Mouse (Mus musculus) heart, adult 2 months (tissue): ENCODE results near the gene Ciita. TPM values are rescaled to one million over a fixed set of nuclear protein-coding genes. Genes with fewer than 3 reads are reported as not detected.
A peak's percentile ranks its signal among the peaks of the same experiment; 100 is the strongest.

Experiments used
- DNase-seq, 2 experiments: peaks; one replicate each; pipeline ENCODE4 v3.0.0; 2021
- H3K27ac ChIP-seq: fragments of 200-600 bp; 2 replicates; pipeline ENCODE4 v1.8.1; 2022
- H3K27me3 ChIP-seq: fragments of 200-500 bp; 2 replicates; pipeline ENCODE4 v1.6.1; 2012; ENCODE audit warnings: mild to moderate bottlenecking, low read length, inconsistent platforms, mixed read lengths; ENCODE audit not compliant: control insufficient read depth, insufficient read depth
- H3K36me3 ChIP-seq: fragments of 200-500 bp; 2 replicates; pipeline ENCODE4 v1.6.1; 2012; ENCODE audit warnings: low read length, inconsistent platforms; ENCODE audit not compliant: control insufficient read depth, insufficient read depth
- H3K4me1 ChIP-seq: fragments of 200-500 bp; 2 replicates; pipeline ENCODE4 v1.6.1; 2011; ENCODE audit warnings: low read length; ENCODE audit not compliant: control insufficient read depth, insufficient read depth
- H3K4me3 ChIP-seq: fragments of 200-600 bp; 2 replicates; pipeline ENCODE4 v1.8.1; 2022
- H3K79me2 ChIP-seq: fragments of 200-500 bp; replicated peaks from 2 replicates; pipeline ENCODE4 v1.6.1; 2012; ENCODE audit warnings: mild to moderate bottlenecking, inconsistent platforms, low read length, moderate library complexity, mixed read lengths; ENCODE audit not compliant: control insufficient read depth, insufficient read depth
- H3K9ac ChIP-seq: fragments of 200-500 bp; 2 replicates; pipeline ENCODE4 v1.6.1; 2012; ENCODE audit warnings: low read depth, mild to moderate bottlenecking, control low read depth, inconsistent platforms, low read length, mixed read lengths
- CTCF ChIP-seq: fragments of 200-600 bp; IDR thresholded peaks from 2 replicates; pipeline ENCODE4 v1.8.1; 2022; ENCODE audit warnings: antibody characterized with exemption, mild to moderate bottlenecking, moderate library complexity
- EP300 ChIP-seq: fragments of 200-500 bp; IDR thresholded peaks from 2 replicates; pipeline ENCODE4 v1.6.1; 2011; ENCODE audit warnings: low read depth, low read length, control low read depth; ENCODE audit not compliant: insufficient read depth
- POLR2A ChIP-seq: fragments of 200-500 bp; IDR thresholded peaks from 2 replicates; pipeline ENCODE4 v1.6.1; 2011; ENCODE audit warnings: mild to moderate bottlenecking, low read depth, low read length, control low read depth; ENCODE audit not compliant: insufficient read depth
- WGBS: fragments of 180-500 bp; shearing (Covaris S2); methylation state at CpG from one replicate; pipeline ENCODE4 v1.1.7; 2018; 5-methylcytosine and 5-hydroxymethylcytosine counted together
- intact Hi-C: fragments of 180-260 bp; cut with DNase I; formaldehyde crosslinking; loops from one replicate; pipeline ENCODE4 v1.15.1; 2025
- polyA plus RNA-seq: library from polyadenylated mRNA; depleted of rRNA; stranded (reverse); fragments of >200 nt; gene quantifications from 2 replicates; pipeline ENCODE4 v1.2.3, GENCODE M21; 2012
- total RNA-seq, 2 experiments: library from RNA; stranded (reverse); gene quantifications; 2 replicates each; pipeline ENCODE4 v1.2.3; 2021

Ciita gene
- total and polyA plus RNA-seq, 3 experiments, result 0.41 to 2.0 (median 0.50) TPM

DNA sequence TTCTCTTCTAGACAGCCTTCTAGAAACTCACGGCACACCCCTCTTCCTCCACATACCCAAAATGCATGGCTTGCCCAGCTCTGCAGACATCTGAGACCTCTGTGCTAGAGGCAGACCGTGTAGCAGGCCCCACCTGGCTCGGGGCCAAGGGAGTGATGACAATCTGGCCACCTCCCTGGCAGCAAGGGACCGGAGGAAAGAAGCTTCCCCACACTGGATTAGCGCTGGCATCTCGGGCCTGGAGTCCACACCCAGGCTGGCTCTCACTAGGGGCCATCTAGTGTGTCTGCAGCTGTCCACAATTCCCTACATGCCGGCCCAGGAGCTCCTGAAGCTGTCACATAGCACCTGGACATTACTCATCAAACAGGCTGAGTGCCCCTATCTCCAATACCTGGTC, 54.7 kb downstream of the Ciita start:
- peaks cover 3% of the 10 kb centered on the region; the same call in 1 of the 2 replicates for H3K4me1 ChIP-seq
- TF ChIP-seq POLR2A (no peak), EP300 (no peak), CTCF (no peak)
- H3K27ac ChIP-seq, result no peak overlapping the region
- no peak overlapping the region for H3K9ac ChIP-seq
- no peaks in the 10 kb centered on the region for H3K36me3 ChIP-seq
- 60% methylated on average over 7 of the region's 7 CpGs for WGBS
- DNase-seq, result no peak
- intact Hi-C loops, result no loop called here
- no peaks in the 10 kb centered on the region for H3K27me3 ChIP-seq
- H3K79me2 ChIP-seq, result peaks cover 4% of the 10 kb centered on the region; the same call in 1 of the 2 replicates
- no peak overlapping the region for H3K4me3 ChIP-seq

DNA sequence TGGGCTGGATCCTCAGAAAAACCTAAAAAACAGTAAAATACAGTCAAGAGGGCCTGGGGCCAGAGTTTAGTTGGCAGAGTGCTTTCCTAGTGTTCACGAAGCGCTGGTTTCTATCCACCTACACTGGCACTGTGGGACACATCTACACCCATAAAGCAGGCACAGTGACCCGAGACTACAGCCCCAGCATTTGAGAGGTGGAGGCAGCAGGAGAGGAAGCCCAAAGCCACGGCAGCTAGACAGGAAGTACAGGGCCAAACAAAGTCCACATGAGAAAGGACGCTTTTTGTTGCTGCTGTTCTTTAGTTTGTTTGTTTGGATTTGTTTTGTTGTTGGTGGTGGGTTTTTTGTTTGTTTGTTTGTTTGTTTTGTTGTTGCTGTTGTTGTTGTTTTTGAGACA, 56.5 kb downstream of the Ciita start:
- 56% methylated on average over 5 of the region's 5 CpGs for WGBS
- peaks cover 4% of the 10 kb centered on the region; the same call in 1 of the 2 replicates for H3K79me2 ChIP-seq
- no peak overlapping the region for H3K27ac ChIP-seq
- TF ChIP-seq EP300 (no peak), POLR2A (no peak), CTCF (no peak)
- intact Hi-C loops, result no loop called here
- no peaks in the 10 kb centered on the region for H3K27me3 ChIP-seq
- H3K4me1 ChIP-seq, result peaks cover 10% of the 10 kb centered on the region; the same call in 1 of the 2 replicates
- H3K9ac ChIP-seq, result no peak overlapping the region
- no peak for DNase-seq
- no peak overlapping the region for H3K4me3 ChIP-seq
- no peaks in the 10 kb centered on the region for H3K36me3 ChIP-seq

DNA sequence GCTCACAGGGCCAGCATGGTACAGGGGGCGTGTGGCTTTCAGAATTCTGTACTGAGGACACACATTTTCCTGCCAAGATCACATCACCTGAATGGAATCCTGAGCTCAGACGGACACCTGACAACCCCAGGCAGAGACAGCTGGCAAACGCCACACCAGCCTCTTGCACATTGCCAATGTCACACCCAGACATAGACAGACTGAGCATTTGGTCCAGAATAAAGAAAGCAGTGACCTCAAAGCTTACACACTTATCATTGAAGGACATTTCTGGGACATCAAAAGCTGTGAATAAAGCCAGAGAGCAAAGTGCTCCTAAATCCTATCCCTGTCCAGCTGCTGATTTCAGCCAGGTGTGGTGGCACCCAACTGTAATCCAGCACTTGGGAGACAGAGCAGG, 57.1 kb downstream of the Ciita start:
- Histone ChIP-seq H3K79me2 (peaks cover 4% of the 10 kb centered on the region; the same call in 1 of the 2 replicates), H3K36me3 (no peaks in the 10 kb centered on the region), H3K27me3 (no peaks in the 10 kb centered on the region), H3K9ac (no peak overlapping the region), H3K27ac (no peak overlapping the region), H3K4me3 (no peak overlapping the region), H3K4me1 (peaks cover 10% of the 10 kb centered on the region; the same call in 1 of the 2 replicates)
- TF ChIP-seq CTCF (no peak), EP300 (no peak), POLR2A (no peak)
- intact Hi-C loops, result no loop called here
- DNase-seq, result peak in 1 of 2 experiments; percentile 37
- WGBS, result 52% methylated on average over 3 of the region's 3 CpGs

DNA sequence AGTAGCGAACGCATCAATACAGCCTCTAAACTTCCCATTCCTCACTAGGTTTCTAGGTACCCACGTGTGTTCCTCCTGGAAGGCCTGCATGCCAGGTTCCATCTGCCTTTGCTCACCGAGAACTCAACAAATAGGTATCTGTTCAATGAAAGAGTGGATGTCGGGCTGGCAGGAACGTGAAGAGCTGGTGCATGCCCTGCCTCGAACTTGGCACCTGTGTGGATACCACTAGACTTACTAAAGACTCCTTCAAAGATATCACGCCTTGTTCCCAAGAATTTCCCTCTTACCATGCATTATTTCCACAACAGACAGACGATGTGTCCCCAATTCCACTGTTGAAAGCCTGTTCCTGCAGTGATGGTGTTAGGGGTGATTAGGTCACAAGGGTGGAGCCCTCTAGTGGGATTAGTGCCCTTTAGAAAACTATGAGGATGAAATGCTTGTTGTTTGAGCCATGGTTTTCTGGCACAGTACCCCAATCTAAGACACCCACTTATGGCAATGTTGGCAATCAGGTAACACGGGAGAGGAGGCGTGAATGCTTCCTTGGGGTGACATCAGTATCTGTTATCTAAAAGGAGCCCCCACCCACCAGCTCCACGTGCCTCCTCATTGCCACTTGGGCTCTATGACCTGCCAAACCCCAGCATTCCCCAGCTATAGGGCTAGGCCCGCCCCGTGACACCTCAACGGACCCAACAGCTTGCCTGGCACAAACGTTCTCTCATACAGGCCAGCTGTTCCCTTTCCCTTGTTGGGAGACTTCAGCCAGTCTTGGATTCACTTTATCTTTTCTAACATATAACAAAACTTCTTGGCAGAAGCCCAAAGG, 61.1 kb downstream of the Ciita start:
- 55% methylated on average over 16 of the region's 16 CpGs for WGBS
- peaks cover 10% of the 10 kb centered on the region; the same call in 1 of the 2 replicates for H3K4me1 ChIP-seq
- H3K27me3 ChIP-seq, result no peaks in the 10 kb centered on the region
- H3K36me3 ChIP-seq, result no peaks in the 10 kb centered on the region
- intact Hi-C loops, result loop anchor here (5.0 to 10.0 kb wide), 2 partner anchors 129 to 714 kb away; partner anchors contain the start of genes Gspt1 and Nubp1
- TF ChIP-seq POLR2A, result no peak
- no peak for TF ChIP-seq EP300
- peak; percentile 22; the same call in 1 of the 2 replicates for TF ChIP-seq CTCF
- H3K79me2 ChIP-seq, result 0 out of 2 replicates have a peak, but pooled peaks cover 2% of the 10 kb centered on the region
- peak overlapping the region; percentile 86 for H3K27ac ChIP-seq
- peak overlapping the region; percentile 17 for H3K9ac ChIP-seq
- DNase-seq, result no peak
- peak overlapping the region; percentile 84 for H3K4me3 ChIP-seq

DNA sequence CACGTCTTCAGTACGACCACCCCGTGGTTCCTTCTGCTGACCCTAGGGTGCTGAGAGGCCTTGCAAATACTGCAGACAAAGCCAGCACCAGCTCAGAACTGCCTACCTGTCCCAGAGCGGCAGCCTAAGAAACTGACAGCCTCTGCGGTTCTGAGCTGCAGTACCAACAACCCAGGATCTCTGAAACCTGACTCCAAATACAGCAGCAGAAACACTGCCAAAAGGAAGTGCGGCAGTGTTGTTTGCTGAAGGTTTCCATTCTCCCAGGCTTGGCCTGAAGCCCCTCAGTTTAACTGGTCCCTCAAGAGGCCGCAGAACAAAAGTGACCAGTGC, 61.7 kb downstream of the Ciita start:
- peak; percentile 44 to 47 for DNase-seq
- TF ChIP-seq EP300 (0 out of 2 replicates have a peak, but pooled peaks have one; percentile 7), CTCF (no peak)
- peak overlapping the region; percentile 86 for H3K27ac ChIP-seq
- intact Hi-C loops, result loop anchor here (5.0 to 10.0 kb wide), 2 partner anchors 129 to 713 kb away; partner anchors contain the start of genes Gspt1 and Nubp1
- 0 out of 2 replicates have a peak, but pooled peaks cover 2% of the 10 kb centered on the region for H3K79me2 ChIP-seq
- no peaks in the 10 kb centered on the region for H3K27me3 ChIP-seq
- H3K4me1 ChIP-seq, result peaks cover 10% of the 10 kb centered on the region
- 6% methylated on average over 7 of the region's 7 CpGs for WGBS
- H3K36me3 ChIP-seq, result 0 out of 2 replicates have a peak, but pooled peaks cover 1% of the 10 kb centered on the region
- peak overlapping the region; percentile 84 for H3K4me3 ChIP-seq
- peak overlapping the region; percentile 17 for H3K9ac ChIP-seq

DNA sequence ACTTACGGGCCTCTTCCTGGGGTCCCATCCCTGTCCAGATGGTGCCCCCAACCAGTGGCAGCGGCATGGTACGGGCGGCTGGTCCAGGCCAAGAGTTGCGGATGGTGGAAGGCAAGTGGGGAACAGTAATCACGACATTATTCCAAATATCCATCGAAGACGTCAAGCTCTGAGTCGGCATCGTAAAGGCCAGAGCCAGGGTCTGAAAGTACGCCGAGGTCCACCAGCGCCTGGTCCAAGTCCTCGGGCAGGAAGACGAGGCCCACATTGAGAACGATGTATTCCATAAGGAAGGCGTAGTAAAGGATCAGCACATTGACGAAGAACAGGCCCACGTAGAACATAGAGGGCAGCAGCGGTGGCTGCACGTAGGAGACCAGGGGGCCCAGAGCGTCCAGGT, 62.4 kb downstream of the Ciita start:
- 3% methylated on average over 22 of the region's 22 CpGs for WGBS
- Histone ChIP-seq H3K79me2 (0 out of 2 replicates have a peak, but pooled peaks cover 2% of the 10 kb centered on the region), H3K4me3 (peak overlapping the region; percentile 84), H3K9ac (peak overlapping the region; percentile 76), H3K4me1 (peaks cover 9% of the 10 kb centered on the region), H3K27ac (peak overlapping the region; percentile 86), H3K27me3 (no peaks in the 10 kb centered on the region), H3K36me3 (0 out of 2 replicates have a peak, but pooled peaks cover 1% of the 10 kb centered on the region)
- intact Hi-C loops, result loop anchor here (5.0 to 10.0 kb wide), 2 partner anchors 130 to 713 kb away; partner anchors contain the start of genes Gspt1 and Nubp1
- no peak for TF ChIP-seq POLR2A
- TF ChIP-seq EP300, result no peak
- peak in 1 of 2 experiments; percentile 29 for DNase-seq
